Mouse (Mus musculus): ENCODE measurements at regions not wholly inside any gene's neighbourhood (a gene's known extent, or its start where the extent isn't known, plus 50 kb on each side); places are given as distances from the start of the nearest gene placed in this dataset.

DNA sequence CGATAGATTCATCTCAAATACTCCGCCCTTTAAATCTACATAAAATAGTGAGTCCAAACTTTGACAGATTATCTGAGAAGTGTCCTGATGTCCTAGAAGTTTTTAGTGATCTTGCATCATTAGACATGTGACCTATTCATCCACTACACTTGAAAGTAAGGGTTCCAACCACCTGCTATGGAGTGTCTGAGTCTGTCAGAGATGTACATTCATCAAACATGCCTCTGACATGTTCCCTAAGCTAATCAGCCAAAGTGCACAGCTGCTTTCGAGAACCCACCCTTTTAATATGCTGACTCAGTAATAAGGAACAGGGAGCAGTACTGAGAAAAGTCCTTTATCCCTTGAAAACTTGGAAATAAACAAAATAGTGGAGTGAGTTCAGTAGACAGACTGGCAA is 2414.8 kb upstream of the Gm7489 start:
- TF ChIP-seq CTCF (IDR thresholded peaks at IDR 0.05; ENCODE audit: borderline replicate concordance, control insufficient read depth, extremely low read depth, insufficient read depth, low read length, poor library complexity) (no peak), POLR2A (IDR thresholded peaks at IDR 0.05; ENCODE audit: control insufficient read depth, extremely low read depth, insufficient read depth, low read length, poor library complexity) (no peak)

Measured in thymus, adult 2 months (tissue).